Mouse (Mus musculus) heart, embryonic 13.5 days (tissue): ENCODE measurements at regions not wholly inside any gene's neighbourhood (a gene's known extent, or its start where the extent isn't known, plus 50 kb on each side); places are given as distances from the start of the nearest gene placed in this dataset.

Source experiments
- ATAC-seq: fragments of 200-750 bp; cut with Nextera tagmentation; 2 replicates; pipeline ENCODE4 v1.8.0; 2017; ENCODE audit warnings: moderate TSS enrichment; ENCODE audit not compliant: insufficient number of reproducible peaks, low FRiP score, low TSS enrichment; ENCODE audit errors: extremely low read depth
- H3K27ac ChIP-seq: fragments of 300-500 bp; sonication (generic); replicated peaks from 2 replicates; pipeline ENCODE4 v1.5.1; 2015; ENCODE audit warnings: moderate library complexity, mild to moderate bottlenecking, inconsistent platforms
- H3K27me3 ChIP-seq: fragments of 300-500 bp; sonication (generic); replicated peaks from 2 replicates; pipeline ENCODE4 v1.6.1; 2015; ENCODE audit warnings: mild to moderate bottlenecking, inconsistent platforms
- H3K36me3 ChIP-seq: fragments of 300-500 bp; sonication (generic); 2 replicates; pipeline ENCODE4 v1.6.1; 2015; ENCODE audit warnings: mild to moderate bottlenecking, inconsistent platforms
- H3K4me1 ChIP-seq: fragments of 300-500 bp; sonication (generic); 2 replicates; pipeline ENCODE4 v1.6.1; 2015; ENCODE audit warnings: inconsistent platforms
- H3K4me2 ChIP-seq: fragments of 300-500 bp; sonication (generic); 2 replicates; pipeline ENCODE4 v1.6.1; 2015; ENCODE audit warnings: inconsistent platforms, mild to moderate bottlenecking, moderate library complexity
- H3K4me3 ChIP-seq: fragments of 300-500 bp; sonication (generic); 2 replicates; pipeline ENCODE4 v1.5.1; 2015; ENCODE audit warnings: moderate library complexity, mild to moderate bottlenecking, inconsistent platforms
- H3K9ac ChIP-seq: fragments of 300-500 bp; sonication (generic); 2 replicates; pipeline ENCODE4 v1.6.1; 2015; ENCODE audit warnings: inconsistent platforms, mild to moderate bottlenecking, moderate library complexity
- H3K9me3 ChIP-seq: fragments of 300-500 bp; sonication (generic); 2 replicates; pipeline ENCODE4 v1.6.1; 2016; ENCODE audit warnings: inconsistent platforms
- WGBS: fragments of 180-500 bp; shearing (Covaris S2); methylation state at CpG from one replicate; pipeline ENCODE4 v1.1.7; 2015; ENCODE audit warnings: mixed read lengths; 5-methylcytosine and 5-hydroxymethylcytosine counted together

DNA sequence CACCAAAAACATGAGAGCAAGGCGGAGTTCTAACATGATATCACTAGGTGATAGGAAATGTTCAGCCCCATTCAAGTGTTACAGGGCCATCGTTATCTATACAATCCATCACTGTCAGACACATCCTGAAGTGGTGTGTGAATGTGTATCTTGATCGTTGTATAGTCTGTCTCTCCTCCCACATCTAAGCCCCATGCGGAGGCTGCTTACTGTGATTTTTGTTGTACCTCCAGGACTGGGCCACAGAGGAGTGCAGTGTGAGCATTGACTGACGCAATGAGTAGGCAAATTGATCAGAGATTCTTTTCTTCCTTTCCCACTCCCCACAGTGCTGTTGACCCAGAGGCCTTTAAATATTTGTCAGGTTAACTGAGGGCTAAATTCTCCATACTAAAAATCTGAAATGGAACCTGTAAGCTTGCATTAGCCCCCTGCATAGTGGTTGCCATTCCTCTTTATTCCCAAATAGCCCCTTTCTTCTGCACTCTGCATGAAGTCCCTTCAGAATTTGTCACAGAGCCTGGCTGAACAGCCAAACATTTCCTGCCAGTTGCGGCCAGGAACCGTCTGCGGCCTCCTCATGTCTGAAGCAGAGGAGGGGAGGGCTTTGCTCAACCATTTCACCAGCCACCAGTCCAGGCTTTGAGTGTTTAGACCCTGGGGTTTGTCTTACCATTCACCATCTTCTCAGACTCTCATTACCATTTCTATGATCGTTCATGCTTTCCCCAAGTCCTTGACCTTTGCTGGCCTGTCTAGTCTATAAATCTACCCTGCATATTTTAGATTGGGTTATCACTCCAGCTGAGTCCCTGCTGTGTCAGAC lies 119.3 kb downstream of the Ttc8 start:
- H3K27ac ChIP-seq: no peak overlapping the region
- H3K4me1 ChIP-seq: no peaks in the 10 kb centered on the region
- H3K4me2 ChIP-seq: no peak overlapping the region
- 63% methylated on average over 9 of the region's 9 CpGs for WGBS
- no peak overlapping the region for H3K4me3 ChIP-seq
- no peaks in the 10 kb centered on the region for H3K27me3 ChIP-seq
- no peak for ATAC-seq
- no peaks in the 10 kb centered on the region for H3K9me3 ChIP-seq
- no peaks in the 10 kb centered on the region for H3K36me3 ChIP-seq
- no peak overlapping the region for H3K9ac ChIP-seq

DNA sequence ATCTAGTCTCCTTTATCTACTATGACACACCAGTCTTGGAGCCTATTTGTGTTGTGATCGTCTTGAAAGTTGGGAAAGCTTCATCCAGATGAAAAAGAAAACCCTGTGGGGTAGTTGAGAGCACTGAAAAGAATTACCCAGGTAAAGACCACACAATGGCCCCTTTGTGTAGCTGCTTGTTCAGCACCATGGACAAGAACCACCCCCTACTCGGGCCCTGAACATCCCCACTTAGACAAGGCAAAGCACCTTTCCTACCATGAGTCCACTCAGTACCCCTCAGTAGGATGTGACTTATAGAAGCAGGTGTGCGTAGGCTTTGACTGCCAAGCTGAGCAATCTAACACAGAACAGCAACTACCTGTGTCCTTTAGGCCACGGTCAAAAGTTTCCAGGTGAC lies 121.2 kb downstream of the Ttc8 start:
- H3K9me3 ChIP-seq: no peaks in the 10 kb centered on the region
- no peak for ATAC-seq
- H3K27me3 ChIP-seq: no peaks in the 10 kb centered on the region

DNA sequence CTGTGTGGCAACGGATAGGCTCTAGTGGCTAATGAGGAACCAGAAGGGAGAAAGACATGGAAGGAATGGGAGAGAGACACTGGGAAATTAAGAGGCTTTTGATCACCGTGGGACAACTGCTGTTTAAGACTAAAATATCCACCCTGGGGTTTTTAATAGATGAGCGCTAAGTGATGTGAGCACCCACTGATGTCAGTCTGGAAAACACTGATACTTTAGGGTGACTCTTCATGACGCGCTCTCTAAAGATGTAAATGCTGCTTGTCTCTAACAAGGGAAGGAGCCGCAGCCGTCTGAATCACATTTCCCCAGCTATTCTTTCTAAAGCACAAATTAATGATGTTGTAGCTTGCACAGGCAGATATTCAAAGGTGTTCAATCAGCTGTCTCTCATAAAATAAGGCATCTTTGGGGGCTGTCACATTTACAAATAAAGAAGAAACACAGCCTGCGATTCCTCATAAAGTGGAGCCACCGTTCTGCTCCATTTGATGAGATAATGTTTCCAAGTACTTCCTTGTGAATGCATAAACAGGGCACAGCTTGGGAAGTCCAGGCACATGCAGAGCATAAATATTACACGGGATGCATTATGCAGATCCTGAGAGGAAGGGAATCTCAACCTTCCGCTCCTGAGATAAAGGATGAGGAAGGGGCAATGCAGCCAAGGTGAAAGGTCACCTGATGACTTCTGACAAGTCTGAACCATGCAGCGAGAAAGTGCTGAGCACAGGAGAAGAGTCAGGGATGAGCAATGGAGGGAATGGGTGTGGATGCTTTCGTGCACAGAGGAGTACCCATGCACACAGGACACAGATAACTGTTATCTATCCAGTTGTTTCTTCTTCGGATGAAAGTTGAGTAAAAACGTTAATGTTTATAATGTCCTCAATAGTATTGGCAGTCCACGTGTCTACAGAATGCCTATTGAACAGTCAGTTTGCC lies 122.8 kb downstream of the Ttc8 start:
- no peak overlapping the region for H3K9ac ChIP-seq
- H3K4me1 ChIP-seq: no peaks in the 10 kb centered on the region
- no peaks in the 10 kb centered on the region for H3K27me3 ChIP-seq
- no peaks in the 10 kb centered on the region for H3K9me3 ChIP-seq
- no peak overlapping the region for H3K27ac ChIP-seq
- no peak overlapping the region for H3K4me3 ChIP-seq
- no peak for ATAC-seq
- no peak overlapping the region for H3K4me2 ChIP-seq
- no peaks in the 10 kb centered on the region for H3K36me3 ChIP-seq
- 74% methylated on average over 16 of the region's 16 CpGs for WGBS

More for the DNA sequence above, 121.2 kb downstream of the Ttc8 start:
- Histone ChIP-seq H3K9ac (no peak overlapping the region), H3K4me1 (no peaks in the 10 kb centered on the region), H3K4me2 (no peak overlapping the region), H3K27ac (no peak overlapping the region), H3K4me3 (no peak overlapping the region), H3K36me3 (no peaks in the 10 kb centered on the region)
- WGBS: 50% methylated on average over 4 of the region's 4 CpGs

DNA sequence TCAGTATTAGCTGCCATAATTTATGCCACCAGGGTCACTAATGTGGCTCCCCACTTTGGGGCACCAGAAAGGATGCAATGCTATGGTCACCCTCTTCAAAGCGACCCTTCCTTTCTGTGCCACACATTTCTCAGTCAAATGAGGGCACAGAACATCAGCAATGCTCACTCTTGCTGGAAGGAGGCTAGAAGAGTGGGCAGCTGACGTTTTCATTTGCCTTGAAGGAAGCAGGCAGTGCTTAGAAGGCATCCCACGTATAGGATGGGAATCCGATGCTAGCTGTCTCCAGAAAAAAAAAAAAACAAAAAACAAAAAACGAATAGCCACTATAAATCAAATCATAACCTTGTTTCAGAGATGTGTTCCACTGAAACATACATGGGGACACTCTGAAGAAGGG lies 124.1 kb downstream of the Ttc8 start:
- 58% methylated on average over 5 of the region's 5 CpGs for WGBS
- Histone ChIP-seq H3K4me2 (no peak overlapping the region), H3K36me3 (no peaks in the 10 kb centered on the region), H3K9ac (no peak overlapping the region), H3K4me3 (no peak overlapping the region), H3K27me3 (no peaks in the 10 kb centered on the region), H3K4me1 (no peaks in the 10 kb centered on the region), H3K9me3 (no peaks in the 10 kb centered on the region), H3K27ac (no peak overlapping the region)
- ATAC-seq: no peak

DNA sequence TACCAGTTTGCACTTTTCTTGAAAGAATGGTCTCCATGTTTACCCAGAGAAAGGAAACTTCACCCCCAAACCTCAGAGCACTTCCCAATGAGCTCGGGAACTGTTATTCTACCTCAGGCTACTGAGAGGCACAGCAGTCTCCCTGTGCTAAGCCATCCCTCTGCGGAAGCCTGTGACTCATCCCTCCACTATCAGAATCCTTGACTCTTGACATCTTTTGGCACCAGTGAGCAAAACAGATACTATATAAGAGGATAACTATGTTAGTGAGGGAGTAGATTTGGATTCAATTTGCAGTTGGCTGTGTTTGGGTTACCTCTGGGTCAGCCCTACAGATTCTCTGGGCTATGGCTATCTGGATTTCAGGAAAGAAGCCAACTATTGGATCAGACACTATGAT lies 130.1 kb downstream of the Ttc8 start:
- WGBS: 37% methylated on average over 2 of the region's 2 CpGs
- H3K27ac ChIP-seq: no peak overlapping the region
- H3K36me3 ChIP-seq: no peaks in the 10 kb centered on the region
- no peaks in the 10 kb centered on the region for H3K27me3 ChIP-seq
- no peak overlapping the region for H3K9ac ChIP-seq
- H3K4me2 ChIP-seq: no peak overlapping the region
- no peak for ATAC-seq
- H3K9me3 ChIP-seq: no peaks in the 10 kb centered on the region
- no peak overlapping the region for H3K4me3 ChIP-seq
- no peaks in the 10 kb centered on the region for H3K4me1 ChIP-seq

DNA sequence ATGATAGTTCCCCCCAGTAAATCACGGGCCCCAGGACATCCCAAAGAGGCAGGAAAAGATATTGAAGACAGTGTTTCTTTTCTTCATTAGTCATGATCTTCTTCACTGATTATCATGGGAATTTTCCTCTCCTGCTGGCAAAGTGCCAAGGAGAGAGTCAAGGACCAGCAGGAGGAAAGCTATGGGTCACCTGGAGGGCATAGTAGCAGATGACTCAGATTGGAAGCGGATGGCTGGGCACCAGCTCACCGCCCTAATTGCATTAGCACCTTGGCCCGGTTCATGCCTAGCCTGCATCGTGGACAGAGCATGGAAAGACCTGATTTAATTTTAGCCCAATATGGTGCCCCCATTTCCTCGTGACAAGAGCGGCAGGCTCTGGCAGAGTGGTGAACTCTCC lies 132.2 kb downstream of the Ttc8 start:
- H3K4me2 ChIP-seq: no peak overlapping the region
- no peak overlapping the region for H3K9ac ChIP-seq
- no peak overlapping the region for H3K4me3 ChIP-seq
- WGBS: 78% methylated on average over 7 of the region's 7 CpGs
- no peaks in the 10 kb centered on the region for H3K4me1 ChIP-seq
- ATAC-seq: no peak
- no peak overlapping the region for H3K27ac ChIP-seq
- H3K36me3 ChIP-seq: no peaks in the 10 kb centered on the region
- H3K27me3 ChIP-seq: no peaks in the 10 kb centered on the region
- H3K9me3 ChIP-seq: no peaks in the 10 kb centered on the region

DNA sequence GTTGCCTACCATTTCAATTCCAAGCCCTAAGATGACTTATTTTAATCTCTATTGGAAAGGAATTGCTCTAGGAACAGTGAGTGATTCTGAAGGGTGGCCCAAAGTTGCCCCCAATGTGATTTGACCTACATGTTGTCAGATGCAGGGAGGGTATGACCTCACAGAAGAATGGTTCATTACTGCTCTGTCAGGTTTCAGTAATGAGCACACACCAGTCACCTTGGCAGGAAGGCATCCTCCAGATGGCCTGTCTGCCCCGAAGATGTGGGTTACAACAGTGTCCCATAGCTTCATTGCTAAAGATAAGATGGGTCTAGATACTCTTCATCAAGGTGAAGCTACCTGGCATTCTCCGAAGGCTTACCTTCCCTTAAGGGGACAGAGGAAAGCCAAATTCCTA lies 137.1 kb downstream of the Ttc8 start:
- Histone ChIP-seq H3K9me3 (no peaks in the 10 kb centered on the region), H3K27me3 (no peaks in the 10 kb centered on the region), H3K9ac (no peak overlapping the region), H3K36me3 (no peaks in the 10 kb centered on the region), H3K4me1 (no peaks in the 10 kb centered on the region), H3K4me2 (no peak overlapping the region), H3K4me3 (no peak overlapping the region), H3K27ac (no peak overlapping the region)
- no peak for ATAC-seq
- whole genome bisulfite sequencing: 61% methylated on average over 2 of the region's 2 CpGs

DNA sequence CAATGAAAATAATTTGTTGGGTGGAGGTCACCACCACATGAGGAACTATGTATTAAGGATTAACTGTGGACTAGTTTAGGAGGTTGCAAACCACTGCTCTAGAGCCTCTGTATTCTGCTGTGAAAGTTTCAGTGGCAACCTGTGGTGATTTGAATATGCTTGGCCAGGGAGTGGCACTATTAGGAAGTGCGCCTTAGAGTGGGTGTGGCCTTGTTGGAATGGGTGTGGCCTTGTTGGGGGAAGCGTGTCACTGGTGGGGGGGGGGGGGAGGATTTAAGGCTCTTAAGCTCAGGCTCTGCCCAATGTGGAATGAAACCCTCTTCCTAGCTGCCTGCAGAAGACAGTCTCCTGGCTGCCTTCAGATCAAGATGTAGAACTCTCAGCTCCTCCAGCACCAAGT lies 138.5 kb downstream of the Ttc8 start:
- no peaks in the 10 kb centered on the region for H3K36me3 ChIP-seq
- WGBS: 45% methylated on average over 2 of the region's 2 CpGs
- no peak for ATAC-seq
- H3K4me1 ChIP-seq: no peaks in the 10 kb centered on the region
- H3K4me2 ChIP-seq: no peak overlapping the region
- no peak overlapping the region for H3K4me3 ChIP-seq
- H3K9ac ChIP-seq: no peak overlapping the region
- no peak overlapping the region for H3K27ac ChIP-seq
- H3K27me3 ChIP-seq: no peaks in the 10 kb centered on the region
- H3K9me3 ChIP-seq: no peaks in the 10 kb centered on the region

DNA sequence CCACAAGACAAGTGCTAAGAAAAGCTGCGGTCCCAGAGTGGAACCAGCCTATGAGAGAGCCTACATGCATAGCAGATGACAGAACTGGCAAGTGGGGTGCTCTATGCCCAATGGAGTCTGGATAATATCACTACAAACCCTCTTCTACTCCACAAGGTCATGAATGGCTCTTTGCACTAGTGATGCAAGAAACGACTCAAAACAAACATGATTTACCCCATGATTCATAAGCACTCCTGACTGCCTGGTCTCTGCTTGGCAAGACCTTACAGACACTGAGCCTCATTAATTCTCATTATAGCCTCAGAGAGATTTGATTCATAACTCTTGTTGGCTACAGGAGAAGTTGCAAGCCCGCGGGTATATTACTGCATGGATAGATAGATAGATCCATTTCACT lies 139.1 kb downstream of the Ttc8 start:
- H3K4me3 ChIP-seq: no peak overlapping the region
- ATAC-seq: no peak
- no peak overlapping the region for H3K9ac ChIP-seq
- H3K36me3 ChIP-seq: no peaks in the 10 kb centered on the region
- no peaks in the 10 kb centered on the region for H3K4me1 ChIP-seq
- 85% methylated on average over 4 of the region's 4 CpGs for WGBS
- no peak overlapping the region for H3K27ac ChIP-seq
- no peaks in the 10 kb centered on the region for H3K9me3 ChIP-seq
- H3K4me2 ChIP-seq: no peak overlapping the region
- no peaks in the 10 kb centered on the region for H3K27me3 ChIP-seq

DNA sequence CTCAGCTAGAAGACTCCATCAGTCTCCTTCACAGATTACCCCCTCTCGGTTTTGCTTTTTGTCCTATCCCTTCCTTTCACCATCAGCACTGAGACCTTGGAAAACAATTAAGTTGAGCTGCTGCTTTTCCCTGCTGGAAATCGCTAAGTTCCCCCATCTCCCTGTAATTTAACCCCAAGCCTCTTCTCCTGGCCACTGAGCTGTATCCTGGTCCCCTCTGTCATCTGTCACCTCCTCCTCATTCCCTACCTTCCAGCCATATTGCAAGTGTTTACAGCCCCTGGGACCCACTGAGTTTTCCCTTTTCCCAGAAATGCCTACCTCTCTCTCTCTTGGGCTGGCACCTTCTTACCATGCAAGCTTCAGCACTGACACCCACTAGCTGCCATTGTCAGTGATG lies 140.3 kb downstream of the Ttc8 start:
- no peak overlapping the region for H3K4me2 ChIP-seq
- H3K27me3 ChIP-seq: no peaks in the 10 kb centered on the region
- no peak overlapping the region for H3K27ac ChIP-seq
- H3K36me3 ChIP-seq: no peaks in the 10 kb centered on the region
- H3K4me1 ChIP-seq: no peaks in the 10 kb centered on the region
- no peak overlapping the region for H3K4me3 ChIP-seq
- H3K9me3 ChIP-seq: no peaks in the 10 kb centered on the region
- 35% methylated on average over 2 of the region's 2 CpGs for WGBS
- no peak for ATAC-seq
- H3K9ac ChIP-seq: no peak overlapping the region

DNA sequence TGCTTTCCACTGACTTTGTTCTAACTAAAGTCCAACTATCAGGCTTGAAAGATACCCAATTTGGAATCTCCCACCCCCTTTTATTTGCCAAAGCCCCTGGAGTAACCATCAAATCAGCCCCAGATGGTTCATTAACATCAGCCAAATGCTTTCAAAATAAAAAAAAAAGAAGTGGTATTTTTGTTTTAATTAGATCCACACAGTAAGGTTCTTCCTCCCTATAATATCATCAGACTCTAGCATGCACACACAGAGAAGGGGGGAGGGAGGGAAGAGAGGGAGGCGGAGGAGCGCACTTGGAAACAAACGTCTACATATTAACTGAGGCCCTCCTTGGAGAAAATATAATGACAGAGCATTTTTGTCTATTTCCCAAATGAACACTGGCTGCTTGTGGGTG lies 143.1 kb downstream of the Ttc8 start:
- Histone ChIP-seq H3K9me3 (no peaks in the 10 kb centered on the region), H3K4me2 (no peak overlapping the region), H3K9ac (no peak overlapping the region), H3K4me3 (no peak overlapping the region), H3K4me1 (no peaks in the 10 kb centered on the region), H3K27me3 (no peaks in the 10 kb centered on the region), H3K27ac (no peak overlapping the region), H3K36me3 (no peaks in the 10 kb centered on the region)
- WGBS: 70% methylated on average over 3 of the region's 3 CpGs
- no peak for ATAC-seq
